32 mouse cellular contexts compared by ENCODE assay signal in the genomic region with DNA sequence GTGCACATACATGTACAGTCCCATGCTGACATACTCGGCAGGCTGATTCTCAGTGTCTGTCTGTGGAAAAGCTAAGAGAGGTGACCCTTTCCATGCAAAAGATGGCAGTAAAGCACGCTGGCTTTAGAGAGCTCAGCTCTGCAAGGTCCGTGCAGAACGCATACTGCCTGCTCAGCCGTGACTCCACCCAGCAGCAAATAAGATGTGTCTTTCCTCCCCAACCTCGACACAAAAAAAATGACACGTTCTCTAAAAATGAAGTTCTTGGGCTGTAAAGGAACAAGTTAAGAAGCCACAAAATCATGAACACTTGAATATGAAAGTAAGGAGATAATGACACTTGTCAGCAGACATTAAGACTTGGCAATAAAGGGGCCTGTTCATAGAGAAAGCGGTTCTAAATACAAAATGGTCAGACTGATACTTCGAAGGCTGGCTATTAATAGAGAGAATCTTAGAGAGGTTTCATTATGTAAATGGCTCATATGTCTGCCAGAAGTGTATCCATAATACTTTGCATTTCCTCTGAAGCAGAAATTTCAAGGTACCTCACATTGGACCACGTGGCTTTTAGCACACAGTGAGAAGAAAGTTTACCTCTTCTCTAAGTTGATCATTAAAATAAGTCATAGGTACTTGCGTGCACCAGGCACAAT.
"Had no signal": no experiment of that assay in that cellular context is flagged by ENCODE, and none has a peak within 500 bp of the region (broad histone marks: within the 10 kb centered on the region; RNA-seq: fewer than 3 reads in every experiment).

No protein-coding gene starts in this region.

- H3K4me1 ChIP-seq: hindbrain, embryonic 12.5 days; hindbrain, embryonic 13.5 days; hindbrain, embryonic 15.5 days; intestine, embryonic 15.5 days; kidney, embryonic 15.5 days had no signal

- H3K27me3 ChIP-seq: heart, embryonic 12.5 days; heart, embryonic 13.5 days; heart, embryonic 15.5 days; hindbrain, embryonic 12.5 days; hindbrain, embryonic 13.5 days; hindbrain, embryonic 15.5 days; intestine, embryonic 15.5 days; kidney, embryonic 15.5 days had no signal

- H3K36me3 ChIP-seq: heart, embryonic 15.5 days; hindbrain, embryonic 10.5 days; hindbrain, embryonic 12.5 days; hindbrain, embryonic 13.5 days; hindbrain, embryonic 15.5 days; intestine, embryonic 15.5 days had no signal

- H3K9ac ChIP-seq: heart, embryonic 12.5 days; heart, embryonic 13.5 days; heart, embryonic 15.5 days; hindbrain, embryonic 12.5 days; hindbrain, embryonic 13.5 days; hindbrain, embryonic 14.5 days; hindbrain, embryonic 15.5 days; intestine, embryonic 15.5 days; kidney, embryonic 15.5 days had no signal

- H3K4me2 ChIP-seq: heart, embryonic 11.5 days; heart, embryonic 12.5 days; heart, embryonic 13.5 days; heart, embryonic 15.5 days; hindbrain, embryonic 12.5 days; hindbrain, embryonic 13.5 days; hindbrain, embryonic 14.5 days; hindbrain, embryonic 15.5 days; intestine, embryonic 15.5 days; kidney, embryonic 15.5 days had no signal

- DNase-seq: heart, postnatal 10 days; heart, postnatal 14 days; heart, postnatal 36 days; heart, postnatal 4 days; kidney, adult 11 months; kidney, adult 18-20 months; kidney, adult 2 months; kidney, adult 8-10 months; kidney, adult 9 months; kidney, postnatal 10 days; kidney, postnatal 14 days; kidney, postnatal 25 days; kidney, postnatal 36 days; kidney, postnatal 4 days; layer of hippocampus, adult 9-11 months; layer of hippocampus, postnatal 36 days had no signal

- H3K4me3 ChIP-seq: heart, embryonic 10.5 days; heart, embryonic 12.5 days; heart, embryonic 13.5 days; heart, embryonic 15.5 days; hindbrain, embryonic 10.5 days; hindbrain, embryonic 12.5 days; hindbrain, embryonic 13.5 days; hindbrain, embryonic 15.5 days; intestine, embryonic 15.5 days; kidney, embryonic 15.5 days; layer of hippocampus, adult 2 months; left cerebral cortex, adult 2 months had no signal

- H3K9me3 ChIP-seq: heart, embryonic 10.5 days; heart, embryonic 15.5 days; hindbrain, embryonic 12.5 days; hindbrain, embryonic 13.5 days; hindbrain, embryonic 15.5 days; intestine, embryonic 15.5 days had no signal

- H3K27ac ChIP-seq: heart, embryonic 10.5 days; heart, embryonic 13.5 days; heart, embryonic 15.5 days; hindbrain, embryonic 10.5 days; hindbrain, embryonic 12.5 days; hindbrain, embryonic 13.5 days; hindbrain, embryonic 14.5 days; hindbrain, embryonic 15.5 days; hindbrain, postnatal 0 days; intestine, embryonic 15.5 days; kidney, embryonic 15.5 days; kidney, postnatal 0 days; layer of hippocampus, adult 2 months; left cerebral cortex, adult 2 months had no signal
